Mouse (Mus musculus): Measurements from ENCODE around the gene Olfr1326-ps1. TPM values are rescaled to one million over a fixed set of nuclear protein-coding genes. Genes with fewer than 3 reads are reported as not detected.

Gene Olfr1326-ps1
- not detected in 2 replicates for polyA plus RNA-seq (2014; fragmentation: Nextera tagmentation; extraction: Ambion mirVana)

DNA sequence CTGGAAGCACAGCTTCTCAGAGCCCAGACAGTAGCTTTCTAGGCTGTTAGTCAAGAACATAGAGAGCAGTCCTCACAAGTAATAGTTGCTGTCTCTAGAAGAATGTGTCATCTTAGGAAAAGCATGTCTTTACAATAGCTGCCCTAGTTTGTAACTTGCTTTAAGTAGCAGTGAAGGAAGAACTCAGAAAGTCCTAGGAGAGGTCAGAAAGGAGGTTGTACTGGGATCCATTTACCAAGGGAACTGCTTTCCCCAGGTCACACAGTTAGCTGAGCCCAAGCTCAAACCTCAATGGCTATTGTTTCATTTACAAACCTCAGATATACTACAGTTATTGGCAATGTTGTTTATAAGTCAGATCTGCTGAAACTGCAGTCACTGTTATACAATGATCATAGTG is at the start of gene Olfr1326-ps1:
Gene Olfr1326-ps1 (minus strand): TSS at position 101 of the 400 bp plus-strand sequence.
- Histone ChIP-seq H3K4me1 (replicated peaks; ENCODE audit: control insufficient read depth, insufficient read depth, low read length) (no peaks in the 10 kb centered on the region), H3K9me3 (ENCODE audit: control insufficient read depth, low read length) (no peaks in the 10 kb centered on the region), H3K27me3 (ENCODE audit: control insufficient read depth, insufficient read depth, low read length) (no peaks in the 10 kb centered on the region), H3K27ac (ENCODE audit: low read depth, low read length) (no peak within 1 kb of the TSS), H3K4me2 (ENCODE audit: low read depth, low read length, severe bottlenecking) (no peak within 1 kb of the TSS), H3K4me3 (ENCODE audit: low read depth, low read length) (no peak within 1 kb of the TSS), H3K9ac (ENCODE audit: low read length) (no peak within 1 kb of the TSS), H3K36me3 (ENCODE audit: control insufficient read depth, insufficient read depth, low read length) (no peaks in the 10 kb centered on the region)
- no peak for ATAC-seq (replicated peaks; ENCODE audit: low FRiP score)
- DNase-seq (ENCODE audit: low spot score) = no peak

DNA sequence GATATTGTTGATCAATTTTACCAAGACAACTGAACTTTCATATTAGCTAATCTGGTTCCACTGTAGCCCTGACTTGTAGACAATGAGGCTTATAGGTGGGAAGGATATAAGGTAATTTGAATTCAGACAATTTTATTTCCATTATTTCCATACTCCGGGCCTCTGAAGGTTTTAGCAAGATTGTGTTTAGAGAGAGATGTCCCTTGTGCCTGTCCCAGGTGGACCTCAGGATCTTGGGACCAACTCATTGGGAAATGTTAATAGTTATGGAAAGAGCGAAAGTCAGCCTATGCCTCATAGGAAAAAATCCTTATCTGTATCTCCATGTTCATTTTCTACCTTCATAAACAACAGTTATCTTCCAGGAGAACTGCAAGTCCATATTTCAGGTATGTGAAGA is 17.7 kb upstream of the Olfr1326-ps1 start, which contains the start of gene Olfr1325:
Gene Olfr1325 (plus strand): TSS at position 301 of the 400 bp plus-strand sequence.
- Histone ChIP-seq H3K9ac (ENCODE audit: low read length) (no peak within 1 kb of the TSS), H3K4me1 (replicated peaks; ENCODE audit: control insufficient read depth, insufficient read depth, low read length) (no peaks in the 10 kb centered on the region), H3K4me2 (ENCODE audit: low read depth, low read length, severe bottlenecking) (no peak within 1 kb of the TSS), H3K4me3 (ENCODE audit: low read depth, low read length) (no peak within 1 kb of the TSS), H3K27me3 (ENCODE audit: control insufficient read depth, insufficient read depth, low read length) (no peaks in the 10 kb centered on the region), H3K9me3 (ENCODE audit: control insufficient read depth, low read length) (no peaks in the 10 kb centered on the region), H3K36me3 (ENCODE audit: control insufficient read depth, insufficient read depth, low read length) (no peaks in the 10 kb centered on the region), H3K27ac (ENCODE audit: low read depth, low read length) (no peak within 1 kb of the TSS)
- DNase-seq (ENCODE audit: low spot score) (no peak), ATAC-seq (replicated peaks; ENCODE audit: low FRiP score) (no peak)
- 87% methylated on average over 2 of the region's 2 CpGs for WGBS

Other genes with a start within 250 kb of the Olfr1326-ps1 start
- 27.4 and 28.3 TPM in 2 replicates for gene Plxna3, start 245.8 kb downstream of the Olfr1326-ps1 start, polyA plus RNA-seq (2014; fragmentation: Nextera tagmentation; extraction: Ambion mirVana)
- 118 and 121 TPM in 2 replicates for gene Lage3, start 221.3 kb downstream of the Olfr1326-ps1 start, polyA plus RNA-seq (2014; fragmentation: Nextera tagmentation; extraction: Ambion mirVana)
- 72.8 and 72.9 TPM in 2 replicates for gene Ubl4a, start 201.7 kb downstream of the Olfr1326-ps1 start, polyA plus RNA-seq (2014; fragmentation: Nextera tagmentation; extraction: Ambion mirVana)
- 8.6 and 9.9 TPM in 2 replicates for gene Slc10a3, start 201.5 kb downstream of the Olfr1326-ps1 start, polyA plus RNA-seq (2014; fragmentation: Nextera tagmentation; extraction: Ambion mirVana)
- 27.3 and 27.6 TPM in 2 replicates for gene Fam3a, start 181.6 kb downstream of the Olfr1326-ps1 start, polyA plus RNA-seq (2014; fragmentation: Nextera tagmentation; extraction: Ambion mirVana)
- gene Ikbkg, start 181.6 kb downstream of the Olfr1326-ps1 start, polyA plus RNA-seq (2014; fragmentation: Nextera tagmentation; extraction: Ambion mirVana) = 22.2 and 22.9 TPM in 2 replicates
- gene G6pdx, start 145.7 kb downstream of the Olfr1326-ps1 start, polyA plus RNA-seq (2014; fragmentation: Nextera tagmentation; extraction: Ambion mirVana) = 55.7 and 59.8 TPM in 2 replicates
- gene Gm6880, start 93.5 kb downstream of the Olfr1326-ps1 start, polyA plus RNA-seq (2014; fragmentation: Nextera tagmentation; extraction: Ambion mirVana) = not detected in 2 replicates
- gene Olfr1325, start 17.8 kb upstream of the Olfr1326-ps1 start, polyA plus RNA-seq (2014; fragmentation: Nextera tagmentation; extraction: Ambion mirVana) = not detected in 2 replicates
- not detected in 2 replicates for gene Gm5640, start 70.7 kb upstream of the Olfr1326-ps1 start, polyA plus RNA-seq (2014; fragmentation: Nextera tagmentation; extraction: Ambion mirVana)
- not detected in 2 replicates for gene Gm6890, start 166.0 kb upstream of the Olfr1326-ps1 start, polyA plus RNA-seq (2014; fragmentation: Nextera tagmentation; extraction: Ambion mirVana)

All from forebrain, embryonic 11.5 days (tissue).